Mouse (Mus musculus): Measurements from ENCODE around the gene Fbxo7. TPM values are rescaled to one million over a fixed set of nuclear protein-coding genes. Genes with fewer than 3 reads are reported as not detected.

The Fbxo7 gene
- polyA plus RNA-seq, 1 experiment from 2014 or later, result 13.3 TPM

- Histone ChIP-seq H3K36me3 (ENCODE audit: poor library complexity, severe bottlenecking) (no peaks in the 10 kb centered on the region), H3K4me1 (no peaks in the 10 kb centered on the region), H3K27ac (no peak overlapping the region), H3K9me3 (replicated peaks) (no peaks in the 10 kb centered on the region), H3K4me2 (no peak overlapping the region), H3K9ac (no peak overlapping the region), H3K27me3 (no peaks in the 10 kb centered on the region), H3K4me3 (no peak overlapping the region)
- no peak for ATAC-seq
- WGBS, result 81% methylated on average over 3 of the region's 3 CpGs
Observed at GRCm38 (mm10) chr10:86100281-86100851, 78.6 kb downstream of the Fbxo7 start.

Other genes starting within 250 kb of the Fbxo7 start
- 79.9 and 86.4 TPM in 2 replicates for gene Pwp1, start 192.5 kb upstream of the Fbxo7 start, polyA plus RNA-seq (2015; fragmentation: Nextera tagmentation; extraction: Ambion mirVana)
- gene Prdm4, start 104.8 kb upstream of the Fbxo7 start, polyA plus RNA-seq (2015; fragmentation: Nextera tagmentation; extraction: Ambion mirVana), result 18.5 and 20.1 TPM in 2 replicates
- 0.41 and 0.48 TPM in 2 replicates for gene Ascl4, start 94.3 kb upstream of the Fbxo7 start, polyA plus RNA-seq (2015; fragmentation: Nextera tagmentation; extraction: Ambion mirVana)
- 185 and 201 TPM in 2 replicates for gene Rtcb, start 64.1 kb upstream of the Fbxo7 start, polyA plus RNA-seq (2015; fragmentation: Nextera tagmentation; extraction: Ambion mirVana)
- not detected in 2 replicates for gene Bpifc, start 10.1 kb upstream of the Fbxo7 start, polyA plus RNA-seq (2015; fragmentation: Nextera tagmentation; extraction: Ambion mirVana)